Mouse (Mus musculus): Measurements from ENCODE around the gene Chtf18. TPM values are rescaled to one million over a fixed set of nuclear protein-coding genes. Genes with fewer than 3 reads are reported as not detected.
A peak's percentile ranks its signal among the peaks of the same experiment; 100 is the strongest.

The Chtf18 gene
- polyA plus RNA-seq, 1 experiment from 2014 or later, result 32.0 TPM

DNA sequence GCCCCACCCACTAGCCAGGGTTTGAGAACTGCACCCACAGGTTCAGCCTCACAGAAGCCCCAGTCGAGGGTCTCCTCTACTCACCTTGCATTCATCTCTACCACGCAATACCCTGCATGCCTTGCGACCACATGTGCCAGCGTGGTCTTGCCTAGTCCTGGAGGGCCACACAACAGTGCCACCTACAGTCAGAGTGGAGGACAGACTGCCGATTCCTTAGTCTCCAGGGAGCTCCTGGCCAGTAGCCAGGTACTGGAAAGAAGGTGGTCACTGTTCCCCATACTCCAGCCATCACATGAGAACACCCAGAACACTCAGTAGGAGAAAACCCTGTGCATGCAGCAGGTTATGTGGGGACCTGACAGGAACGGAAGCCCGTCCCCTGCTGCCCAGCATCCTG, 3.3 kb downstream of the Chtf18 start:
- 80% methylated on average over 7 of the region's 7 CpGs for WGBS
- no peak for ATAC-seq (replicated peaks; ENCODE audit: low FRiP score)
- Histone ChIP-seq H3K27ac (ENCODE audit: low read depth, low read length) (no peak overlapping the region), H3K9me3 (ENCODE audit: control insufficient read depth, low read length) (no peaks in the 10 kb centered on the region), H3K27me3 (replicated peaks; ENCODE audit: control insufficient read depth, insufficient read depth, low read length) (no peaks in the 10 kb centered on the region), H3K4me3 (ENCODE audit: low read depth, low read length) (no peak overlapping the region), H3K4me2 (no peak overlapping the region), H3K4me1 (replicated peaks; ENCODE audit: control insufficient read depth, insufficient read depth, low read length) (peaks cover 14% of the 10 kb centered on the region), H3K36me3 (ENCODE audit: control insufficient read depth, insufficient read depth, low read length) (peaks cover 27% of the 10 kb centered on the region), H3K9ac (ENCODE audit: low read depth, low read length) (no peak overlapping the region)
- no peak for DNase-seq (ENCODE audit: low spot score)

- Histone ChIP-seq H3K4me1 (replicated peaks; ENCODE audit: control insufficient read depth, insufficient read depth, low read length) (peaks cover 12% of the 10 kb centered on the region), H3K27me3 (replicated peaks; ENCODE audit: control insufficient read depth, insufficient read depth, low read length) (no peaks in the 10 kb centered on the region), H3K27ac (ENCODE audit: low read depth, low read length) (no peak overlapping the region), H3K4me2 (no peak overlapping the region), H3K9me3 (ENCODE audit: control insufficient read depth, low read length) (no peaks in the 10 kb centered on the region), H3K4me3 (ENCODE audit: low read depth, low read length) (no peak overlapping the region), H3K9ac (ENCODE audit: low read depth, low read length) (no peak overlapping the region), H3K36me3 (ENCODE audit: control insufficient read depth, insufficient read depth, low read length) (peaks cover 30% of the 10 kb centered on the region)
- DNase-seq (ENCODE audit: low spot score) (no peak), ATAC-seq (replicated peaks; ENCODE audit: low FRiP score) (no peak)
- WGBS, result 97% methylated on average over 19 of the region's 19 CpGs
Measured at GRCm38 (mm10) chr17:25723470-25723869, 3.7 kb downstream of the Chtf18 start.

DNA sequence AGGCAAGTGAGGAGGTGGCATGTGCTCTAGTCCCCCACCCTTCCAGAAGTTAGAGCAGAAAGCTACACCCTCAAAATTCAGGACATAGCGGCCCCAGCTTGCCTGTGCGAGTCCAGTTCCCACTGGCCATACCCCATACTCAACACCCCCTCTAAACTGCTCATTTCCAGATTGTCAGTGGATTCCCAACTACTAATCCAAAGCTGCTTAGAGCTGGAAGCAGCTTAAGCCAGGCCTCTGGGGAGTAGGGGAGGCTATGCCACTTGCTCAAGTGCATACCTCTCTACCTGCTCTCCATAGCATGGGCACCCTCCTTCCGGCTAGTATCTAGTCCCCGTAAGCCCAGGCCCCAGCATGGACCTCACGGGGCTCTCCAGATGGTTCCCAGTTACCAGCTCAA, 5.7 kb downstream of the Chtf18 start:
- ATAC-seq (replicated peaks; ENCODE audit: low FRiP score) (no peak), DNase-seq (ENCODE audit: low spot score) (no peak)
- no peak overlapping the region for H3K9ac ChIP-seq (ENCODE audit: low read depth, low read length)
- peaks cover 17% of the 10 kb centered on the region for H3K4me1 ChIP-seq (replicated peaks; ENCODE audit: control insufficient read depth, insufficient read depth, low read length)
- H3K4me3 ChIP-seq (ENCODE audit: low read depth, low read length), result no peak overlapping the region
- H3K27ac ChIP-seq (ENCODE audit: low read depth, low read length), result no peak overlapping the region
- 87% methylated on average over 5 of the region's 5 CpGs for WGBS
- H3K27me3 ChIP-seq (replicated peaks; ENCODE audit: control insufficient read depth, insufficient read depth, low read length), result peaks cover 17% of the 10 kb centered on the region
- H3K9me3 ChIP-seq (ENCODE audit: control insufficient read depth, low read length), result no peaks in the 10 kb centered on the region
- no peak overlapping the region for H3K4me2 ChIP-seq
- H3K36me3 ChIP-seq (ENCODE audit: control insufficient read depth, insufficient read depth, low read length), result peaks cover 30% of the 10 kb centered on the region

GRCm38 (mm10) chr17:25717691-25718090, 9.5 kb downstream of the Chtf18 start:
- Histone ChIP-seq H3K9ac (ENCODE audit: low read depth, low read length) (no peak overlapping the region), H3K27ac (ENCODE audit: low read depth, low read length) (no peak overlapping the region), H3K27me3 (replicated peaks; ENCODE audit: control insufficient read depth, insufficient read depth, low read length) (peaks cover 23% of the 10 kb centered on the region), H3K4me1 (replicated peaks; ENCODE audit: control insufficient read depth, insufficient read depth, low read length) (peaks cover 18% of the 10 kb centered on the region), H3K4me3 (ENCODE audit: low read depth, low read length) (peak overlapping the region; percentile 32), H3K4me2 (peak overlapping the region; percentile 60), H3K36me3 (ENCODE audit: control insufficient read depth, insufficient read depth, low read length) (peaks cover 22% of the 10 kb centered on the region), H3K9me3 (ENCODE audit: control insufficient read depth, low read length) (no peaks in the 10 kb centered on the region)
- WGBS, result 12% methylated on average over 6 of the region's 6 CpGs
- ATAC-seq (replicated peaks; ENCODE audit: low FRiP score) (no peak), DNase-seq (ENCODE audit: low spot score) (no peak)

DNA sequence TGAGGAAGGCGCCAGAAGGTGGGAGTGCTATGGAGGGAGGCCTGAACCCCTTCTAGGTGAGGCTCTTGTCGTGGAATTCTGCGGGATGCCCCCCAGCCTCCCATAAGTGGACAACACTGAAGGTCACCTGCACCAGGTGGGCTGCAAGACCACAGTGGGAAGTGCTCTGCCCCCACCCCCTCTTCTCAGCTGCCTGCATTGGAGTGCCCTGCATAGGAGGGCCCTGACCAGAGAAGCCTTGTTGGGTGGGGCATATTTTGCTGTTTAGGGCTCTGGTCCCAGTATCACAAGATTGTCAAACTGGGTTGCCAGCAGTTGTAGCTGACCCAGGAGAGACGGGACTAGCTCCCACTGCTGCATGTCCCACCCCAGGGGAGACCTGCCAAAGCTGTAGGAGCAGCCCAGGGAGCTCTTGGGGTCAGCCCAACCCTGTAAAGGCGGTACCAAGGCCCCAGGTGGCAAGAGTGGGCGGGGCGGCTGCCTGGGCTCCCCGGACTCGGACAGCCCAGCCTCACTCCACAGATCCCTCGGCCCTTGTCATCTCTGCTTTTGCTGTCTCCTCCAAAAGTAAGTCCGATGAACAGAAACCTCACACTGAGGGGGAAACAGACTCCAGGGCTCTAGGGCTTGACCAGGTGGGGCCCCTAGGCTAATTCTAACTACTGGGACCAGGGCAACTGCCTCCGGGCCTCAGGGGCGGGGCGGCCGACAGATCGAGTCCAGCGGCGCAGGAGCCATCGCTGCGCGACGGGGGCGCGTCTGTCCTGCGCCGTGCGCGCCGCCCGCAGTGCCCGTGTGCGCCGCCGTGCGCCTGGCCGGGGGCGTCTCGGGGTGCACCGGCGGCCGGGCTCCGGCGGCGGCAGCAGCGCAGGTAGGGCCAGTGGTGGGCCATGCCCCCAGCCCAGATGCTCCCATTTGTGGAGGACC, 10.2 kb downstream of the Chtf18 start, which contains the start of gene Gng13:
Gene Gng13 (plus strand): TSS at position 461 of the 927 bp plus-strand sequence.
- peak; percentile 16; the same call in 1 of the 2 replicates for ATAC-seq (replicated peaks; ENCODE audit: low FRiP score)
- peak; percentile 62 for DNase-seq (ENCODE audit: low spot score)
- Histone ChIP-seq H3K4me3 (ENCODE audit: low read depth, low read length) (peak within 1 kb of the TSS; percentile 32), H3K36me3 (ENCODE audit: control insufficient read depth, insufficient read depth, low read length) (peaks cover 19% of the 10 kb centered on the region), H3K4me1 (replicated peaks; ENCODE audit: control insufficient read depth, insufficient read depth, low read length) (peaks cover 18% of the 10 kb centered on the region), H3K4me2 (peak within 1 kb of the TSS; percentile 60), H3K9me3 (ENCODE audit: control insufficient read depth, low read length) (no peaks in the 10 kb centered on the region), H3K9ac (ENCODE audit: low read depth, low read length) (0 out of 2 replicates have a peak within 1 kb of the TSS, but pooled peaks have one; percentile 41), H3K27me3 (replicated peaks; ENCODE audit: control insufficient read depth, insufficient read depth, low read length) (peaks cover 23% of the 10 kb centered on the region), H3K27ac (ENCODE audit: low read depth, low read length) (no peak within 1 kb of the TSS)
- WGBS, result 2% methylated on average over 45 of the region's 45 CpGs

GRCm38 (mm10) chr17:25716130-25716529, 11.1 kb downstream of the Chtf18 start:
- no peak overlapping the region for H3K4me2 ChIP-seq

DNA sequence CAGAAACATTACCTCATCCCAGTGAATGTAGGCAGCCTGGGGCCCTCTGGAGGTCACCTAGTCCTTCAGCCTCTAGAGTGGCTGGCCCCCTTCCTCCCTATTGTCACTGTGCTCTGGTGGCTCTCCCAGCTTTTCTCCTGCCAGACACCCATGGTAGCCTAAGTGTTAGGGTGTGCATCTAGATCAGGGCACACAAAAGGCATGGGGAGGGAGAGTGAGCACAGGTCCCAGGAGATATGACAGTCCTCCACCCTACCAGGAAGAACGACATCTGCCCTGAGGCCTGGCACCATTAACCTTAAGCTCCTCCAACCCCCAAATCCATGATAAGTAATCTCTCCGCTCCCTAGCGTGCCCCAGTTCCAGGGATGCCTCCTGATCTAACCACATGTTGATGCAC, 11.6 kb downstream of the Chtf18 start:
- Histone ChIP-seq H3K4me2 (no peak overlapping the region), H3K9ac (ENCODE audit: low read depth, low read length) (no peak overlapping the region), H3K4me3 (ENCODE audit: low read depth, low read length) (no peak overlapping the region), H3K27me3 (replicated peaks; ENCODE audit: control insufficient read depth, insufficient read depth, low read length) (peaks cover 23% of the 10 kb centered on the region), H3K36me3 (ENCODE audit: control insufficient read depth, insufficient read depth, low read length) (peaks cover 10% of the 10 kb centered on the region; the same call in 1 of the 2 replicates), H3K9me3 (ENCODE audit: control insufficient read depth, low read length) (no peaks in the 10 kb centered on the region), H3K27ac (ENCODE audit: low read depth, low read length) (no peak overlapping the region), H3K4me1 (replicated peaks; ENCODE audit: control insufficient read depth, insufficient read depth, low read length) (peaks cover 18% of the 10 kb centered on the region)
- WGBS, result 35% methylated on average over 3 of the region's 3 CpGs
- DNase-seq (ENCODE audit: low spot score) (no peak), ATAC-seq (replicated peaks; ENCODE audit: low FRiP score) (peak; percentile 37)

More at GRCm38 (mm10) chr17:25716130-25716529, 11.1 kb downstream of the Chtf18 start:
- Histone ChIP-seq H3K4me3 (ENCODE audit: low read depth, low read length) (no peak overlapping the region), H3K9me3 (ENCODE audit: control insufficient read depth, low read length) (no peaks in the 10 kb centered on the region), H3K4me1 (replicated peaks; ENCODE audit: control insufficient read depth, insufficient read depth, low read length) (peaks cover 18% of the 10 kb centered on the region), H3K36me3 (ENCODE audit: control insufficient read depth, insufficient read depth, low read length) (peaks cover 13% of the 10 kb centered on the region), H3K27ac (ENCODE audit: low read depth, low read length) (no peak overlapping the region), H3K9ac (ENCODE audit: low read depth, low read length) (no peak overlapping the region), H3K27me3 (replicated peaks; ENCODE audit: control insufficient read depth, insufficient read depth, low read length) (peaks cover 23% of the 10 kb centered on the region)
- ATAC-seq (replicated peaks; ENCODE audit: low FRiP score) (peak; percentile 32; the same call in 1 of the 2 replicates), DNase-seq (ENCODE audit: low spot score) (no peak)
- 6% methylated on average over 6 of the region's 6 CpGs for WGBS

DNA sequence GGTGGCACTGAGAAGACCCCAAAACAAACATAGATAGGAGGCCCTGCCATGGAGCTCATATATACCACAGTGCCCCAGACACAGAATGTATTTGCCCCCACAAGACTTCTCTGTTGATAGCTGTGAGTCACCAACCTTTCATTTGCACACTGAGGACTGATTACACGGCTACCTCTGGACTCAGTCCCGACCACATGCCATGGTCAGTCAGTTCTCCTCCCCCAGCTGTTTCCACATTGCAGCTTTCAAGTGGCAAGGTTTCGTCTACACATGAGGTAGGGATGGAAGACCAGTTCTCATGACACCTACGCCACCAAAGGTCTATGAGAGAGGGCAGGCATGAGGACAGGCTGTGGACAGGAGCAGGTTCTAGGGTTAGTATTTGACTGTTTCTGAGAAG, 16.1 kb downstream of the Chtf18 start:
- H3K9me3 ChIP-seq (ENCODE audit: control insufficient read depth, low read length), result no peaks in the 10 kb centered on the region
- 66% methylated on average over 4 of the region's 4 CpGs for WGBS

More for the DNA sequence above, 16.1 kb downstream of the Chtf18 start:
- Histone ChIP-seq H3K9ac (ENCODE audit: low read depth, low read length) (no peak overlapping the region), H3K36me3 (ENCODE audit: control insufficient read depth, insufficient read depth, low read length) (no peaks in the 10 kb centered on the region), H3K27me3 (replicated peaks; ENCODE audit: control insufficient read depth, insufficient read depth, low read length) (peaks cover 3% of the 10 kb centered on the region; the same call in 1 of the 2 replicates), H3K27ac (ENCODE audit: low read depth, low read length) (no peak overlapping the region), H3K4me3 (ENCODE audit: low read depth, low read length) (no peak overlapping the region), H3K4me2 (no peak overlapping the region), H3K4me1 (replicated peaks; ENCODE audit: control insufficient read depth, insufficient read depth, low read length) (0 out of 2 replicates have a peak, but pooled peaks cover 1% of the 10 kb centered on the region)
- DNase-seq (ENCODE audit: low spot score) (no peak), ATAC-seq (replicated peaks; ENCODE audit: low FRiP score) (no peak)
